Mouse (Mus musculus) mesoderm, embryonic 11.5 days (tissue): ENCODE measurements around the gene Fopnl.

ENCODE experiments used
- DNase-seq: peaks from one replicate; pipeline ENCODE4 v3.0.0-alpha.2; 2012; ENCODE audit warnings: low read depth, low spot score

Gene Fopnl

GRCm38 (mm10) chr16:14316884-14317876, at the start of gene Fopnl:
Gene Fopnl, minus strand, starts transcription at chr16:14317405.
- peak; percentile 96 for DNase-seq

- DNase-seq, result no peak
Measured at GRCm38 (mm10) chr16:14366017-14366416, 48.8 kb upstream of the Fopnl start.

- DNase-seq, result no peak
Measured at GRCm38 (mm10) chr16:14365457-14365856, 48.3 kb upstream of the Fopnl start.

GRCm38 (mm10) chr16:14364066-14364465, 46.9 kb upstream of the Fopnl start:
- DNase-seq, result no peak

- DNase-seq, result no peak
Measured at GRCm38 (mm10) chr16:14363496-14363895, 46.3 kb upstream of the Fopnl start.

- DNase-seq, result peak; percentile 16
Measured at GRCm38 (mm10) chr16:14362099-14362820, 45.1 kb upstream of the Fopnl start.

GRCm38 (mm10) chr16:14361362-14362098, 44.3 kb upstream of the Fopnl start, which contains the start of gene Abcc1:
Gene Abcc1, plus strand, starts transcription at chr16:14361558.
- DNase-seq, result peak; percentile 81

GRCm38 (mm10) chr16:14360931-14361330, 43.7 kb upstream of the Fopnl start:
- no peak for DNase-seq

GRCm38 (mm10) chr16:14358531-14358930, 41.3 kb upstream of the Fopnl start:
- DNase-seq, result no peak

GRCm38 (mm10) chr16:14357859-14358258, 40.7 kb upstream of the Fopnl start:
- DNase-seq, result no peak

- no peak for DNase-seq
Measured at GRCm38 (mm10) chr16:14352663-14353062, 35.5 kb upstream of the Fopnl start.

- DNase-seq, result no peak
Measured at GRCm38 (mm10) chr16:14352234-14352633, 35.0 kb upstream of the Fopnl start.

GRCm38 (mm10) chr16:14351571-14351970, 34.4 kb upstream of the Fopnl start:
- no peak for DNase-seq

GRCm38 (mm10) chr16:14344967-14345366, 27.8 kb upstream of the Fopnl start:
- no peak for DNase-seq

GRCm38 (mm10) chr16:14328156-14328555, 11.0 kb upstream of the Fopnl start:
- no peak for DNase-seq

- DNase-seq, result no peak
Measured at GRCm38 (mm10) chr16:14320494-14320893, 3.3 kb upstream of the Fopnl start.

GRCm38 (mm10) chr16:14319681-14320080, 2.5 kb upstream of the Fopnl start:
- DNase-seq, result no peak

GRCm38 (mm10) chr16:14312914-14313313, 4.3 kb downstream of the Fopnl start:
- no peak for DNase-seq

- peak; percentile 54 for DNase-seq
Measured at GRCm38 (mm10) chr16:14311371-14311770, 5.8 kb downstream of the Fopnl start.

- no peak for DNase-seq
Measured at GRCm38 (mm10) chr16:14309833-14310232, 7.4 kb downstream of the Fopnl start.

- no peak for DNase-seq
Measured at GRCm38 (mm10) chr16:14308245-14309073, 8.7 kb downstream of the Fopnl start.
